Mouse (Mus musculus) MEL (cell line): ENCODE measurements around the gene Ncaph2. TPM values are rescaled to one million over a fixed set of nuclear protein-coding genes. Genes with fewer than 3 reads are reported as not detected.
A peak's percentile ranks its signal among the peaks of the same experiment; 100 is the strongest.

Source experiments
- DNase-seq: peaks from one replicate; pipeline ENCODE4 v3.0.0; 2011; ENCODE audit warnings: low read depth, low spot score
- H3K27ac ChIP-seq: 2 replicates; pipeline ENCODE4 v1.5.1; 2012; ENCODE audit warnings: low read depth, mild to moderate bottlenecking, control low read depth, low read length, moderate library complexity; ENCODE audit not compliant: control insufficient read depth
- H3K27me3 ChIP-seq, 2 experiments: fragments of 150-350 bp in 1 of 2; sonication (generic) in 1 of 2; 2 replicates each; pipeline ENCODE4 v1.6.1; 2012; ENCODE audit warnings: low read length in 2 of 2, mild to moderate bottlenecking in 2 of 2, improper control_type of control experiment in 1 of 2, moderate library complexity in 1 of 2; ENCODE audit not compliant: insufficient read depth in 2 of 2, control insufficient read depth in 1 of 2
- H3K36me3 ChIP-seq, 2 experiments: 2 replicates each; pipeline ENCODE4 v1.6.1; 2012 to 2014; ENCODE audit warnings: low read length in 2 of 2, improper control_type of control experiment in 1 of 2, inconsistent platforms in 1 of 2, mild to moderate bottlenecking in 1 of 2; ENCODE audit not compliant: insufficient read depth in 2 of 2, control insufficient read depth in 1 of 2
- H3K4me1 ChIP-seq, 2 experiments: fragments of 150-350 bp in 1 of 2; sonication (generic) in 1 of 2; 2 replicates each; pipeline ENCODE4 v1.6.1; 2012; ENCODE audit warnings: low read length in 2 of 2, improper control_type of control experiment in 1 of 2, mild to moderate bottlenecking in 1 of 2; ENCODE audit not compliant: insufficient read depth in 2 of 2, control insufficient read depth in 1 of 2
- H3K4me3 ChIP-seq, 2 experiments: fragments of 150-350 bp in 1 of 2; sonication (generic) in 1 of 2; 2 replicates each; pipeline ENCODE4 v1.5.1; 2012; ENCODE audit warnings: low read depth in 2 of 2, low read length in 2 of 2, mild to moderate bottlenecking in 2 of 2, moderate library complexity in 2 of 2, control low read depth in 1 of 2, improper control_type of control experiment in 1 of 2; ENCODE audit not compliant: control insufficient read depth in 1 of 2, insufficient read depth in 1 of 2
- H3K79me2 ChIP-seq: 2 replicates; pipeline ENCODE4 v1.6.1; 2012; ENCODE audit warnings: mild to moderate bottlenecking, low read length, moderate library complexity; ENCODE audit not compliant: control insufficient read depth, poor library complexity, insufficient read depth
- H3K9ac ChIP-seq: 2 replicates; pipeline ENCODE4 v1.6.1; 2012; ENCODE audit warnings: low read depth, mild to moderate bottlenecking, control low read depth, low read length, moderate library complexity; ENCODE audit not compliant: control insufficient read depth, poor library complexity, severe bottlenecking
- H3K9me3 ChIP-seq: fragments of 150-350 bp; sonication (generic); replicated peaks from 2 replicates; pipeline ENCODE4 v1.6.1; 2012; ENCODE audit warnings: mild to moderate bottlenecking, low read length, improper control_type of control experiment, moderate library complexity; ENCODE audit not compliant: insufficient read depth
- BHLHE40 ChIP-seq: IDR thresholded peaks from 2 replicates; pipeline ENCODE4 v1.6.1; 2012; ENCODE audit warnings: low read depth, mild to moderate bottlenecking, inconsistent platforms, low read length, improper control_type of control experiment, borderline replicate concordance
- CTCF ChIP-seq, 3 experiments: IDR thresholded peaks in 2 of 3; conservative IDR thresholded peaks in 1 of 3; 2 replicates each; pipeline ENCODE4 v1.5.1; 2011 to 2012; ENCODE audit warnings: low read length in 3 of 3, low read depth in 2 of 3, mild to moderate bottlenecking in 2 of 3, improper control_type of control experiment in 1 of 3, inconsistent platforms in 1 of 3, mixed read lengths in 1 of 3, moderate library complexity in 1 of 3; ENCODE audit not compliant: control insufficient read depth in 1 of 3, insufficient read depth in 1 of 3, poor library complexity in 1 of 3, severe bottlenecking in 1 of 3
- ELF1 ChIP-seq: IDR thresholded peaks from 2 replicates; pipeline ENCODE4 v1.6.1; 2014; ENCODE audit warnings: low read depth, mild to moderate bottlenecking, inconsistent platforms, low read length, improper control_type of control experiment, moderate library complexity
- EP300 ChIP-seq, 2 experiments: IDR thresholded peaks; 2 replicates each; pipeline ENCODE4 v1.6.1; 2011; ENCODE audit warnings: improper control_type of control experiment in 2 of 2, low read length in 2 of 2, low read depth in 1 of 2, mild to moderate bottlenecking in 1 of 2
- GABPA ChIP-seq: IDR thresholded peaks from 2 replicates; pipeline ENCODE4 v1.6.1; 2012; ENCODE audit warnings: low read depth, mild to moderate bottlenecking, inconsistent platforms, low read length, improper control_type of control experiment, moderate library complexity
- GATA1 ChIP-seq: IDR thresholded peaks from 2 replicates; pipeline ENCODE4 v1.6.1; 2011; ENCODE audit warnings: low read depth, low read length, improper control_type of control experiment
- KAT2A ChIP-seq: conservative IDR thresholded peaks from 2 replicates; pipeline ENCODE4 v1.6.1; 2012; ENCODE audit warnings: low read depth, low read length, improper control_type of control experiment, inconsistent platforms
- MAZ ChIP-seq: IDR thresholded peaks from 2 replicates; pipeline ENCODE4 v1.6.1; 2012; ENCODE audit warnings: low read depth, mild to moderate bottlenecking, inconsistent platforms, low read length, improper control_type of control experiment
- MYB ChIP-seq: IDR thresholded peaks from 2 replicates; pipeline ENCODE4 v1.6.1; 2011; ENCODE audit warnings: mild to moderate bottlenecking, low read depth, low read length, improper control_type of control experiment
- POLR2A ChIP-seq, 2 experiments: IDR thresholded peaks; 2 replicates each; pipeline ENCODE4 v1.6.1; 2011 to 2012; ENCODE audit warnings: low read length in 2 of 2, mild to moderate bottlenecking in 2 of 2, control low read depth in 1 of 2, improper control_type of control experiment in 1 of 2, low read depth in 1 of 2, moderate library complexity in 1 of 2; ENCODE audit not compliant: control insufficient read depth in 1 of 2, insufficient read depth in 1 of 2, poor library complexity in 1 of 2
- POLR2AphosphoS2 ChIP-seq: IDR thresholded peaks from 2 replicates; pipeline ENCODE4 v1.6.1; 2011; ENCODE audit warnings: low read length, improper control_type of control experiment
- POLR2AphosphoS5 ChIP-seq: IDR thresholded peaks from 2 replicates; pipeline ENCODE4 v1.6.1; 2012; ENCODE audit warnings: low read depth, borderline replicate concordance, mild to moderate bottlenecking, inconsistent platforms, low read length, moderate library complexity, mixed read lengths
- SIN3A ChIP-seq: IDR thresholded peaks from 2 replicates; pipeline ENCODE4 v1.6.1; 2012; ENCODE audit warnings: low read length, improper control_type of control experiment, inconsistent platforms
- SMC3 ChIP-seq: IDR thresholded peaks from 2 replicates; pipeline ENCODE4 v1.6.1; 2011; ENCODE audit warnings: low read depth, low read length, improper control_type of control experiment
- TAL1 ChIP-seq: IDR thresholded peaks from 2 replicates; pipeline ENCODE4 v1.6.1; 2012; ENCODE audit warnings: mild to moderate bottlenecking, inconsistent platforms, low read length, moderate library complexity, mixed read lengths
- TCF12 ChIP-seq: IDR thresholded peaks from 2 replicates; pipeline ENCODE4 v1.6.1; 2014; ENCODE audit warnings: low read depth, mild to moderate bottlenecking, inconsistent platforms, low read length, improper control_type of control experiment, moderate library complexity
- USF1 ChIP-seq: IDR thresholded peaks from 2 replicates; pipeline ENCODE4 v1.6.1; 2014; ENCODE audit warnings: low read depth, mild to moderate bottlenecking, inconsistent platforms, low read length, improper control_type of control experiment, moderate library complexity
- ZC3H11A ChIP-seq: IDR thresholded peaks from 2 replicates; pipeline ENCODE4 v1.6.1; 2012; ENCODE audit warnings: low read depth, mild to moderate bottlenecking, inconsistent platforms, low read length, improper control_type of control experiment
- ZKSCAN1 ChIP-seq: IDR thresholded peaks from 2 replicates; pipeline ENCODE4 v1.6.1; 2012; ENCODE audit warnings: low read depth, mild to moderate bottlenecking, inconsistent platforms, low read length, improper control_type of control experiment, moderate library complexity
- ZNF384 ChIP-seq: IDR thresholded peaks from 2 replicates; pipeline ENCODE4 v1.6.1; 2012; ENCODE audit warnings: low read depth, mild to moderate bottlenecking, inconsistent platforms, low read length, improper control_type of control experiment
- polyA plus RNA-seq, 2 experiments: library from polyadenylated mRNA; stranded (reverse) in 1 of 2; unstranded in 1 of 2; fragments of >175 nt in 1 of 2; fragments of >200 nt in 1 of 2; gene quantifications; 2 replicates each; pipeline versions ENCODE4 v1.2.1 to v1.2.4; 2012; ENCODE audit warnings: low replicate concordance in 2 of 2, low read depth in 1 of 2; ENCODE audit not compliant: insufficient read length in 2 of 2, insufficient read depth in 1 of 2, missing spikeins in 1 of 2
- total RNA-seq: library from RNA; depleted of rRNA; stranded (reverse); fragments of 300-350 nt; gene quantifications from 2 replicates; pipeline ENCODE4 v1.2.3, GENCODE M21; 2012

Gene Ncaph2
- total and polyA plus RNA-seq, 3 experiments, result 137 to 165 (median 160) TPM

DNA sequence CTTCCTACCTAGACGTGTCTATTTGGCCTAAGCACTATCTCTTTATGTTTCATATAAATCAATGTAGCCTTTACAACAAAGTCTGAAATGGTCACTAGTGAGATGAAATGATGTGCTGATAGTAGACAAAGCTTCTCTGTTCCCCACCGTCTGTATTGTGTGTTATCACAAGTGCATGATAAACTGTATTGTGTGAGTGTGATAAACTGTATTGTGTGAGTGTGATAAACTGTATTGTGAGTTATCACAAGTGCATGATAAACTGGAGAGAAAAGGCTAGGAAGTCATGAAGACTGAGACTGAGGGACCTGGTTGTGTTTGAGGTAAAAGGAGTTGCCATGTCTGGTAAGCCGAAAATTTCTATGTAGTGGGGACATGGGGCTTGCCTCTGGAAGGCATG lies 3.3 kb downstream of the Ncaph2 start:
- peaks cover 21% of the 10 kb centered on the region in 2 experiments for H3K4me1 ChIP-seq
- TF ChIP-seq TCF12 (peak; percentile 72; the same call in 1 of the 2 replicates), CTCF (IDR thresholded peaks at IDR 0.05 in 2 of 3, conservative IDR thresholded peaks at IDR 0.05 in 1 of 3; ENCODE audit: control insufficient read depth in 1 of 3, insufficient read depth in 1 of 3, low read depth in 2 of 3, low read length in 3 of 3, poor library complexity in 1 of 3, severe bottlenecking in 1 of 3) (no peak), GATA1 (peak; percentile 82), EP300 (IDR thresholded peaks at IDR 0.05; ENCODE audit: low read depth in 1 of 2, low read length in 2 of 2) (peak; percentile 56 to 79), ZC3H11A (no peak)
- no peak for DNase-seq
- H3K36me3 ChIP-seq, result peaks cover 5 to 28% of the 10 kb centered on the region in 2 experiments
- peaks cover 51% of the 10 kb centered on the region for H3K79me2 ChIP-seq
- no peaks in the 10 kb centered on the region for H3K27me3 ChIP-seq
- H3K27ac ChIP-seq, result peak overlapping the region; percentile 21
- no peaks in the 10 kb centered on the region for H3K9me3 ChIP-seq
- H3K9ac ChIP-seq, result no peak overlapping the region
- no peak overlapping the region for H3K4me3 ChIP-seq

DNA sequence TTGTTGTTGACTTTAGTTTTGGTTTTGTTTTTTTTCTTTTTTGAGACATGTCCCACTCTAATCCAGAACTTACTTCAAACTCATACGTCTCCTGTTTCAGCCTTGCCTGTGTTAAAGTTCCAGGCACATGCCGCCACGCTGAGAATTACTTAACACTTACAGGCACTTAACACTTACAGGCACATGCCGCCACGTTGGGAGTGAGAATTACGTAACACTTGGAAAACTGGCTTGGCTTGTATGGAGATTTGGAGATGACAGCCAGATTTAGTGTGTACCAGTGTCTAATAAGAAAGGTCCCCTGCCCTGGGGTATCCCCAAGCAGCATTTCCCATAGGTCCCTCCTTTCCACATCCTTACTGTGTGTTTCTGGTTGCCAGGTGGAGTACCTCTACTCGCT lies 7.5 kb downstream of the Ncaph2 start:
- no peak overlapping the region for H3K27ac ChIP-seq
- no peak for TF ChIP-seq SIN3A
- TF ChIP-seq POLR2A (IDR thresholded peaks at IDR 0.05; ENCODE audit: control insufficient read depth in 1 of 2, insufficient read depth in 1 of 2, low read depth in 1 of 2, low read length in 2 of 2, poor library complexity in 1 of 2), result no peak
- no peak for TF ChIP-seq GABPA
- TF ChIP-seq POLR2AphosphoS2, result no peak
- no peak for TF ChIP-seq EP300 (IDR thresholded peaks at IDR 0.05; ENCODE audit: low read depth in 1 of 2, low read length in 2 of 2)
- no peak for TF ChIP-seq TAL1
- TF ChIP-seq BHLHE40, result no peak
- no peak for TF ChIP-seq MYB
- TF ChIP-seq POLR2AphosphoS5, result no peak
- no peak for TF ChIP-seq ELF1
- TF ChIP-seq SMC3, result no peak
- TF ChIP-seq KAT2A, result no peak
- no peak for TF ChIP-seq ZNF384
- TF ChIP-seq MAZ, result no peak
- no peak for TF ChIP-seq ZKSCAN1
- no peak for TF ChIP-seq USF1
- H3K79me2 ChIP-seq, result peaks cover 18% of the 10 kb centered on the region
- H3K9me3 ChIP-seq, result no peaks in the 10 kb centered on the region
- H3K36me3 ChIP-seq, result peaks cover 13 to 15% of the 10 kb centered on the region in 2 experiments
- no peak for DNase-seq
- no peak overlapping the region for H3K9ac ChIP-seq
- no peak overlapping the region for H3K4me3 ChIP-seq
- H3K27me3 ChIP-seq, result no peaks in the 10 kb centered on the region
- peaks cover 9 to 13% of the 10 kb centered on the region in 2 experiments for H3K4me1 ChIP-seq
